Mouse (Mus musculus) CH12.LX (cell line): Measurements from ENCODE around the gene Cnot8. TPM values are rescaled to one million over a fixed set of nuclear protein-coding genes. Genes with fewer than 3 reads are reported as not detected.

ENCODE experiments used
- DNase-seq: peaks from one replicate; pipeline ENCODE4 v3.0.0-alpha.2; 2013; ENCODE audit errors: extremely low read depth
- H3K27ac ChIP-seq: 2 replicates; pipeline ENCODE4 v1.5.1; 2012; ENCODE audit warnings: low read depth, mild to moderate bottlenecking, control low read depth, moderate library complexity; ENCODE audit not compliant: insufficient read depth
- H3K27me3 ChIP-seq: replicated peaks from 2 replicates; pipeline ENCODE3; 2012; ENCODE audit warnings: inconsistent platforms
- H3K36me3 ChIP-seq, 2 experiments: replicated peaks in 1 of 2; 2 replicates each; pipeline versions ENCODE3 to v1.6.1; 2012; ENCODE audit warnings: inconsistent platforms in 1 of 2, low read length in 1 of 2, mild to moderate bottlenecking in 1 of 2, mixed read lengths in 1 of 2, moderate library complexity in 1 of 2; ENCODE audit not compliant: control insufficient read depth in 1 of 2, insufficient read depth in 1 of 2
- H3K4me1 ChIP-seq, 2 experiments: 2 replicates each; pipeline ENCODE4 v1.6.1; 2012; ENCODE audit warnings: inconsistent platforms in 1 of 2, moderate library complexity in 1 of 2; ENCODE audit not compliant: insufficient read depth in 2 of 2, control insufficient read depth in 1 of 2
- H3K4me2 ChIP-seq: 2 replicates; pipeline ENCODE4 v1.6.1; 2012; ENCODE audit warnings: low read depth, mild to moderate bottlenecking, control low read depth; ENCODE audit not compliant: poor library complexity, insufficient read depth, severe bottlenecking
- H3K4me3 ChIP-seq, 3 experiments: fragments of 150-350 bp in 1 of 3; sonication (generic) in 1 of 3; replicated peaks in 1 of 3; 2 replicates each; pipeline versions ENCODE3 to v1.5.1; 2011 to 2012; ENCODE audit warnings: low read depth in 2 of 3, low read length in 2 of 3, mild to moderate bottlenecking in 2 of 3, moderate library complexity in 2 of 3, control low read depth in 1 of 3, improper control_type of control experiment in 1 of 3, inconsistent platforms in 1 of 3, mixed read lengths in 1 of 3; ENCODE audit not compliant: poor library complexity in 1 of 3
- H3K79me2 ChIP-seq: replicated peaks from 2 replicates; pipeline ENCODE4 v1.6.1; 2012; ENCODE audit warnings: mild to moderate bottlenecking, moderate library complexity; ENCODE audit not compliant: control insufficient read depth, poor library complexity, insufficient read depth, severe bottlenecking; ENCODE audit errors: extremely low read depth
- H3K9ac ChIP-seq: 2 replicates; pipeline ENCODE4 v1.6.1; 2012; ENCODE audit warnings: low read depth, mild to moderate bottlenecking, control low read depth, moderate library complexity; ENCODE audit not compliant: insufficient read depth
- H3K9me3 ChIP-seq: replicated peaks from 2 replicates; pipeline ENCODE3; 2012; ENCODE audit warnings: low read length, inconsistent platforms, mixed read lengths
- BHLHE40 ChIP-seq: IDR thresholded peaks from 2 replicates; pipeline ENCODE4 v1.6.1; 2011; ENCODE audit warnings: mild to moderate bottlenecking, low read depth, low read length, improper control_type of control experiment
- CHD2 ChIP-seq: IDR thresholded peaks from 2 replicates; pipeline ENCODE4 v1.6.1; 2011; ENCODE audit warnings: low read length, improper control_type of control experiment
- CTCF ChIP-seq, 2 experiments: IDR thresholded peaks in 1 of 2; conservative IDR thresholded peaks in 1 of 2; 2 replicates each; pipeline ENCODE4 v1.5.1; 2011 to 2012; ENCODE audit warnings: low read depth in 2 of 2, low read length in 2 of 2, improper control_type of control experiment in 1 of 2, inconsistent platforms in 1 of 2, mild to moderate bottlenecking in 1 of 2, moderate library complexity in 1 of 2
- E2F4 ChIP-seq: IDR thresholded peaks from 2 replicates; pipeline ENCODE4 v1.6.1; 2011; ENCODE audit warnings: low read depth, low read length, improper control_type of control experiment; ENCODE audit not compliant: insufficient replicate concordance
- ELF1 ChIP-seq: IDR thresholded peaks from 2 replicates; pipeline ENCODE4 v1.6.1; 2014; ENCODE audit warnings: low read depth, mild to moderate bottlenecking, inconsistent platforms, low read length, improper control_type of control experiment
- EP300 ChIP-seq: IDR thresholded peaks from 2 replicates; pipeline ENCODE4 v1.6.1; 2011; ENCODE audit warnings: low read length, improper control_type of control experiment
- ETS1 ChIP-seq: conservative IDR thresholded peaks from 2 replicates; pipeline ENCODE4 v1.6.1; 2012; ENCODE audit warnings: low read depth, mild to moderate bottlenecking, inconsistent platforms, low read length, improper control_type of control experiment, moderate library complexity
- GABPA ChIP-seq: IDR thresholded peaks from 2 replicates; pipeline ENCODE4 v1.6.1; 2012; ENCODE audit warnings: low read depth, low read length, improper control_type of control experiment, inconsistent platforms; ENCODE audit not compliant: insufficient replicate concordance
- IRF4 ChIP-seq: IDR thresholded peaks from 2 replicates; pipeline ENCODE4 v1.6.1; 2014; ENCODE audit warnings: low read depth, mild to moderate bottlenecking, inconsistent platforms, low read length, improper control_type of control experiment
- MAFK ChIP-seq: IDR thresholded peaks from 2 replicates; pipeline ENCODE4 v1.6.1; 2011; ENCODE audit warnings: low read length, improper control_type of control experiment; ENCODE audit not compliant: insufficient replicate concordance
- MEF2A ChIP-seq: IDR thresholded peaks from 2 replicates; pipeline ENCODE4 v1.6.1; 2014; ENCODE audit warnings: low read depth, mild to moderate bottlenecking, inconsistent platforms, low read length, improper control_type of control experiment, borderline replicate concordance
- MXI1 ChIP-seq: IDR thresholded peaks from 2 replicates; pipeline ENCODE4 v1.6.1; 2011; ENCODE audit warnings: mild to moderate bottlenecking, low read depth, low read length, improper control_type of control experiment
- NELFE ChIP-seq: IDR thresholded peaks from 2 replicates; pipeline ENCODE4 v1.6.1; 2011; ENCODE audit warnings: low read depth, low read length, improper control_type of control experiment
- NRF1 ChIP-seq: IDR thresholded peaks from 2 replicates; pipeline ENCODE4 v1.6.1; 2014; ENCODE audit warnings: low read depth, mild to moderate bottlenecking, inconsistent platforms, low read length, improper control_type of control experiment, moderate library complexity
- PAX5 ChIP-seq: IDR thresholded peaks from 2 replicates; pipeline ENCODE4 v1.6.1; 2012; ENCODE audit warnings: low read length, inconsistent platforms, mixed read lengths
- POLR2A ChIP-seq: IDR thresholded peaks from 2 replicates; pipeline ENCODE4 v1.6.1; 2011; ENCODE audit warnings: low read depth, mild to moderate bottlenecking, improper control_type of control experiment, low read length
- SIN3A ChIP-seq: IDR thresholded peaks from 2 replicates; pipeline ENCODE4 v1.6.1; 2012; ENCODE audit warnings: low read length, improper control_type of control experiment, inconsistent platforms
- SMC3 ChIP-seq: IDR thresholded peaks from 2 replicates; pipeline ENCODE4 v1.6.1; 2011; ENCODE audit warnings: low read depth, low read length, improper control_type of control experiment
- TCF12 ChIP-seq: IDR thresholded peaks from 2 replicates; pipeline ENCODE4 v1.6.1; 2014; ENCODE audit warnings: low read depth, mild to moderate bottlenecking, inconsistent platforms, low read length, improper control_type of control experiment
- USF1 ChIP-seq: IDR thresholded peaks from 2 replicates; pipeline ENCODE4 v1.6.1; 2014; ENCODE audit warnings: low read depth, mild to moderate bottlenecking, inconsistent platforms, low read length, improper control_type of control experiment
- USF2 ChIP-seq: conservative IDR thresholded peaks from 2 replicates; pipeline ENCODE4 v1.6.1; 2011; ENCODE audit warnings: low read depth, low read length, improper control_type of control experiment
- ZC3H11A ChIP-seq: IDR thresholded peaks from 2 replicates; pipeline ENCODE4 v1.6.1; 2012; ENCODE audit warnings: low read depth, mild to moderate bottlenecking, inconsistent platforms, low read length, improper control_type of control experiment
- ZKSCAN1 ChIP-seq: IDR thresholded peaks from 2 replicates; pipeline ENCODE4 v1.6.1; 2012; ENCODE audit warnings: low read depth, inconsistent platforms, low read length, improper control_type of control experiment, borderline replicate concordance
- ZNF384 ChIP-seq: IDR thresholded peaks from 2 replicates; pipeline ENCODE4 v1.6.1; 2012; ENCODE audit warnings: low read depth, low read length, improper control_type of control experiment, inconsistent platforms
- dilution Hi-C: fragments of 300-500 bp; cut with MboI; formaldehyde crosslinking; loops from 2 replicates; pipeline ENCODE4 v1.14.3; 2020; ENCODE audit warnings: low sequenced_read_pairs; ENCODE audit not compliant: extremely low pct_unique_long_range_greater_than_20kb, extremely low pct_ligation_motif_present
- in situ Hi-C: fragments of 300-500 bp; cut with MboI; formaldehyde crosslinking; loops from 3 replicates; pipeline ENCODE4 v1.14.3; 2019; ENCODE audit warnings: low sequenced_read_pairs, low pct_ligation_motif_present, low pct_unique_long_range_greater_than_20kb, mixed read lengths
- polyA plus RNA-seq: library from polyadenylated mRNA; unstranded; fragments of >175 nt; gene quantifications from 2 replicates; pipeline ENCODE4 v1.2.1, GENCODE M21; 2012; ENCODE audit warnings: low read depth; ENCODE audit not compliant: insufficient read length
- total RNA-seq, 2 experiments: library from RNA; depleted of rRNA; stranded (reverse); fragments of 300-350 nt in 1 of 2; fragments of >200 nt in 1 of 2; gene quantifications; 2 replicates each; pipeline ENCODE4 v1.2.3; 2012 to 2014

Cnot8 gene
- total and polyA plus RNA-seq, 3 experiments: 90.2 to 134 (median 91.9) TPM

- in situ Hi-C loops: no loop called here
- DNase-seq: no peak
- Histone ChIP-seq H3K9me3 (peaks cover 2% of the 10 kb centered on the region), H3K79me2 (no peaks in the 10 kb centered on the region), H3K4me3 (no peak overlapping the region), H3K27ac (no peak overlapping the region), H3K4me1 (no peaks in the 10 kb centered on the region), H3K27me3 (no peaks in the 10 kb centered on the region), H3K4me2 (no peak overlapping the region), H3K36me3 (peaks cover 83 to 100% of the 10 kb centered on the region in 2 experiments), H3K9ac (no peak overlapping the region)
- dilution Hi-C loops: no loop called here
- TF ChIP-seq NELFE (no peak), ZNF384 (no peak), MEF2A (no peak), E2F4 (no peak), POLR2A (no peak), EP300 (no peak), SMC3 (no peak), CHD2 (no peak), SIN3A (no peak), ETS1 (no peak), ZC3H11A (no peak), CTCF (conservative IDR thresholded peaks at IDR 0.05 in 1 of 2, IDR thresholded peaks at IDR 0.05 in 1 of 2; ENCODE audit: low read depth in 2 of 2, low read length in 2 of 2) (no peak), USF2 (no peak), NRF1 (no peak), GABPA (no peak), BHLHE40 (no peak), ELF1 (no peak), PAX5 (no peak), MXI1 (no peak), IRF4 (no peak)
These were observed 32.7 kb downstream of the Cnot8 start for GRCm38 (mm10) chr11:58136677-58137076.

- no peak overlapping the region for H3K4me2 ChIP-seq
- H3K36me3 ChIP-seq: peaks cover 77 to 94% of the 10 kb centered on the region in 2 experiments
- H3K4me3 ChIP-seq: no peak overlapping the region
- in situ Hi-C loops (no loop called here), dilution Hi-C loops (no loop called here)
- H3K27me3 ChIP-seq: no peaks in the 10 kb centered on the region
- TF ChIP-seq MAFK (no peak), ZKSCAN1 (no peak), TCF12 (no peak), POLR2A (no peak), E2F4 (no peak), IRF4 (no peak), PAX5 (no peak), USF1 (no peak)
- no peaks in the 10 kb centered on the region for H3K79me2 ChIP-seq
- no peak for DNase-seq
- H3K4me1 ChIP-seq: peaks cover 2 to 6% of the 10 kb centered on the region in 2 experiments; a peak in 3 of 4 replicates
- H3K27ac ChIP-seq: no peak overlapping the region
- peaks cover 2% of the 10 kb centered on the region for H3K9me3 ChIP-seq
- no peak overlapping the region for H3K9ac ChIP-seq
These were observed 34.9 kb downstream of the Cnot8 start for GRCm38 (mm10) chr11:58138821-58139220.
